Mouse (Mus musculus): Measurements from ENCODE around the gene Ndufv3. TPM values are rescaled to one million over a fixed set of nuclear protein-coding genes. Genes with fewer than 3 reads are reported as not detected.
"Not testable (repeated sequence)": the region's sequence is repeated elsewhere in the genome, so short reads cannot be mapped to it uniquely, and the experiment has no call there.

Gene Ndufv3
- polyA plus RNA-seq, 1 experiment from 2014 or later, result 248 TPM

GRCm38 (mm10) chr17:31519344-31519945 lies 470 bp upstream of the Ndufv3 start:
- peak overlapping the region; percentile 64; the same call in 1 of the 2 replicates for H3K9ac ChIP-seq

GRCm38 (mm10) chr17:31520895-31521294 lies 980 bp downstream of the Ndufv3 start:
- 0 out of 2 replicates have a peak, but pooled peaks have one; percentile 12 for ATAC-seq (ENCODE audit: low FRiP score)
- Histone ChIP-seq H3K4me3 (replicated peaks) (peak overlapping the region; percentile 64), H3K9ac (peak overlapping the region; percentile 64; the same call in 1 of the 2 replicates), H3K4me2 (peak overlapping the region; percentile 70), H3K27me3 (peaks cover 4% of the 10 kb centered on the region; the same call in 1 of the 2 replicates), H3K4me1 (peaks cover 18% of the 10 kb centered on the region), H3K36me3 (replicated peaks) (peaks cover 20% of the 10 kb centered on the region), H3K27ac (no peak overlapping the region), H3K9me3 (no peaks in the 10 kb centered on the region)
- WGBS, result 14% methylated on average over 3 of the region's 3 CpGs

More at GRCm38 (mm10) chr17:31519344-31519945, 470 bp upstream of the Ndufv3 start:
- Histone ChIP-seq H3K9me3 (no peaks in the 10 kb centered on the region), H3K36me3 (replicated peaks) (peaks cover 14% of the 10 kb centered on the region), H3K27me3 (peaks cover 4% of the 10 kb centered on the region; the same call in 1 of the 2 replicates), H3K27ac (no peak overlapping the region), H3K4me3 (replicated peaks) (peak overlapping the region; percentile 64), H3K4me1 (peaks cover 18% of the 10 kb centered on the region), H3K4me2 (peak overlapping the region; percentile 70)
- 1% methylated on average over 7 of the region's 7 CpGs for WGBS
- ATAC-seq (ENCODE audit: low FRiP score), result peak; percentile 76

GRCm38 (mm10) chr17:31521948-31522347 lies 2.0 kb downstream of the Ndufv3 start:
- Histone ChIP-seq H3K27ac (peak overlapping the region; percentile 5; the same call in 1 of the 2 replicates), H3K9me3 (no peaks in the 10 kb centered on the region), H3K9ac (no peak overlapping the region), H3K27me3 (peaks cover 4% of the 10 kb centered on the region; the same call in 1 of the 2 replicates), H3K4me3 (replicated peaks) (no peak overlapping the region), H3K4me2 (0 out of 2 replicates have a peak overlapping the region, but pooled peaks have one; percentile 70), H3K36me3 (replicated peaks) (peaks cover 24% of the 10 kb centered on the region), H3K4me1 (peaks cover 18% of the 10 kb centered on the region)
- WGBS, result 93% methylated on average over 6 of the region's 6 CpGs
- ATAC-seq (ENCODE audit: low FRiP score), result no peak

- Histone ChIP-seq H3K4me3 (replicated peaks) (no peak overlapping the region), H3K9ac (no peak overlapping the region), H3K4me1 (peaks cover 18% of the 10 kb centered on the region), H3K9me3 (no peaks in the 10 kb centered on the region), H3K36me3 (replicated peaks) (peaks cover 49% of the 10 kb centered on the region), H3K27me3 (no peaks in the 10 kb centered on the region), H3K27ac (no peak overlapping the region), H3K4me2 (no peak overlapping the region)
- WGBS, result 97% methylated on average over 4 of the region's 4 CpGs
- no peak for ATAC-seq (ENCODE audit: low FRiP score)
These were observed 5.2 kb downstream of the Ndufv3 start for GRCm38 (mm10) chr17:31525114-31525513.

GRCm38 (mm10) chr17:31525816-31526215 lies 5.9 kb downstream of the Ndufv3 start:
- H3K27me3 ChIP-seq, result no peaks in the 10 kb centered on the region
- H3K36me3 ChIP-seq (replicated peaks), result peaks cover 51% of the 10 kb centered on the region
- WGBS, result 97% methylated on average over 3 of the region's 3 CpGs
- no peak for ATAC-seq (ENCODE audit: low FRiP score)
- no peak overlapping the region for H3K9ac ChIP-seq
- H3K9me3 ChIP-seq, result no peaks in the 10 kb centered on the region
- H3K27ac ChIP-seq, result no peak overlapping the region
- no peak overlapping the region for H3K4me3 ChIP-seq (replicated peaks)
- peaks cover 11% of the 10 kb centered on the region for H3K4me1 ChIP-seq
- H3K4me2 ChIP-seq, result no peak overlapping the region

GRCm38 (mm10) chr17:31529314-31529713 lies 9.4 kb downstream of the Ndufv3 start:
- Histone ChIP-seq H3K4me3 (replicated peaks) (0 out of 2 replicates have a peak overlapping the region, but pooled peaks have one; percentile 9), H3K9ac (no peak overlapping the region), H3K27ac (no peak overlapping the region), H3K27me3 (no peaks in the 10 kb centered on the region), H3K4me2 (peak overlapping the region; percentile 24; the same call in 1 of the 2 replicates), H3K4me1 (no peaks in the 10 kb centered on the region), H3K36me3 (replicated peaks) (peaks cover 51% of the 10 kb centered on the region), H3K9me3 (no peaks in the 10 kb centered on the region)
- WGBS, result 23% methylated on average over 15 of the region's 15 CpGs
- ATAC-seq (ENCODE audit: low FRiP score), result peak; percentile 58

GRCm38 (mm10) chr17:31531441-31532158 lies 11.7 kb downstream of the Ndufv3 start:
- no peak overlapping the region for H3K4me3 ChIP-seq (replicated peaks)
- no peak overlapping the region for H3K9ac ChIP-seq
- 90% methylated on average over 14 of the region's 14 CpGs for WGBS
- no peaks in the 10 kb centered on the region for H3K27me3 ChIP-seq
- H3K4me1 ChIP-seq, result peaks cover 14% of the 10 kb centered on the region
- no peak overlapping the region for H3K4me2 ChIP-seq
- H3K36me3 ChIP-seq (replicated peaks), result peaks cover 43% of the 10 kb centered on the region
- no peak overlapping the region for H3K27ac ChIP-seq
- no peak for ATAC-seq (ENCODE audit: low FRiP score)
- no peaks in the 10 kb centered on the region for H3K9me3 ChIP-seq

GRCm38 (mm10) chr17:31532331-31532730 lies 12.4 kb downstream of the Ndufv3 start:
- H3K4me3 ChIP-seq (replicated peaks); H3K9ac ChIP-seq; H3K9me3 ChIP-seq; H3K27ac ChIP-seq; ATAC-seq (ENCODE audit: low FRiP score); H3K4me2 ChIP-seq; H3K27me3 ChIP-seq: not testable (repeated sequence)
- Histone ChIP-seq H3K4me1 (peaks cover 14% of the 10 kb centered on the region), H3K36me3 (replicated peaks) (peaks cover 36% of the 10 kb centered on the region)
- 98% methylated on average over 4 of the region's 4 CpGs for WGBS

GRCm38 (mm10) chr17:31535358-31535757 lies 15.4 kb downstream of the Ndufv3 start:
- Histone ChIP-seq H3K4me3 (replicated peaks) (no peak overlapping the region), H3K36me3 (replicated peaks) (peaks cover 14% of the 10 kb centered on the region), H3K27ac (peak overlapping the region; percentile 95), H3K9me3 (no peaks in the 10 kb centered on the region), H3K27me3 (no peaks in the 10 kb centered on the region), H3K9ac (peak overlapping the region; percentile 40; the same call in 1 of the 2 replicates), H3K4me1 (peaks cover 18% of the 10 kb centered on the region), H3K4me2 (peak overlapping the region; percentile 27)
- 81% methylated on average over 4 of the region's 4 CpGs for WGBS
- peak; percentile 5; the same call in 1 of the 2 replicates for ATAC-seq (ENCODE audit: low FRiP score)

- Histone ChIP-seq H3K36me3 (replicated peaks) (peaks cover 11% of the 10 kb centered on the region), H3K27ac (peak overlapping the region; percentile 95), H3K9ac (peak overlapping the region; percentile 40; the same call in 1 of the 2 replicates), H3K27me3 (no peaks in the 10 kb centered on the region), H3K4me2 (peak overlapping the region; percentile 27), H3K4me3 (replicated peaks) (no peak overlapping the region), H3K4me1 (peaks cover 23% of the 10 kb centered on the region), H3K9me3 (no peaks in the 10 kb centered on the region)
- WGBS, result 23% methylated on average over 8 of the region's 8 CpGs
- ATAC-seq (ENCODE audit: low FRiP score), result peak; percentile 90
These were observed 16.1 kb downstream of the Ndufv3 start for GRCm38 (mm10) chr17:31535871-31536629.

- Histone ChIP-seq H3K36me3 (replicated peaks) (no peaks in the 10 kb centered on the region), H3K27ac (no peak overlapping the region), H3K4me3 (replicated peaks) (no peak overlapping the region), H3K9ac (no peak overlapping the region), H3K9me3 (no peaks in the 10 kb centered on the region), H3K4me1 (peaks cover 29% of the 10 kb centered on the region), H3K4me2 (no peak overlapping the region), H3K27me3 (no peaks in the 10 kb centered on the region)
- WGBS, result 68% methylated on average over 3 of the region's 3 CpGs
- no peak for ATAC-seq (ENCODE audit: low FRiP score)
These were observed 20.2 kb downstream of the Ndufv3 start for GRCm38 (mm10) chr17:31540101-31540500.

All from forebrain, embryonic 12.5 days (tissue).